Mouse (Mus musculus) spleen, adult 2 months (tissue): ENCODE results near the gene Kif16b. TPM values are rescaled to one million over a fixed set of nuclear protein-coding genes. Genes with fewer than 3 reads are reported as not detected.

ENCODE experiments used
- DNase-seq, 2 experiments: peaks; one replicate each; pipeline versions ENCODE4 v3.0.0 to v3.0.0-alpha.2; 2012 to 2021; ENCODE audit warnings: low spot score in 2 of 2, low read depth in 1 of 2
- H3K27ac ChIP-seq: fragments of 200-500 bp; 2 replicates; pipeline ENCODE4 v1.5.1; 2012; ENCODE audit warnings: low read length, inconsistent platforms; ENCODE audit not compliant: insufficient read depth
- H3K27me3 ChIP-seq: fragments of 200-500 bp; 2 replicates; pipeline ENCODE4 v1.6.1; 2012; ENCODE audit warnings: mild to moderate bottlenecking, moderate library complexity, low read length, inconsistent platforms; ENCODE audit not compliant: control insufficient read depth, insufficient read depth
- H3K36me3 ChIP-seq: fragments of 200-500 bp; 2 replicates; pipeline ENCODE4 v1.6.1; 2012; ENCODE audit warnings: mild to moderate bottlenecking, low read length, inconsistent platforms; ENCODE audit not compliant: control insufficient read depth, insufficient read depth
- H3K4me1 ChIP-seq: fragments of 200-500 bp; 2 replicates; pipeline ENCODE4 v1.6.1; 2011; ENCODE audit warnings: inconsistent platforms; ENCODE audit not compliant: control insufficient read depth, insufficient read depth, insufficient read length
- H3K4me3 ChIP-seq: fragments of 200-500 bp; 2 replicates; pipeline ENCODE4 v1.5.1; 2011; ENCODE audit warnings: mild to moderate bottlenecking, inconsistent platforms; ENCODE audit not compliant: insufficient read depth, insufficient read length; ENCODE audit errors: extremely low read depth
- CTCF ChIP-seq: fragments of 200-500 bp; IDR thresholded peaks from 2 replicates; pipeline ENCODE4 v1.5.1; 2011; ENCODE audit warnings: mild to moderate bottlenecking, inconsistent platforms; ENCODE audit not compliant: insufficient read depth, insufficient read length, insufficient replicate concordance; ENCODE audit errors: extremely low read depth
- POLR2A ChIP-seq: fragments of 200-500 bp; IDR thresholded peaks from 2 replicates; pipeline ENCODE4 v1.6.1; 2011; ENCODE audit warnings: low read depth, low read length, inconsistent platforms
- WGBS: fragments of 180-500 bp; shearing (Covaris S2); methylation state at CpG from one replicate; pipeline ENCODE4 v1.1.7; 2018; 5-methylcytosine and 5-hydroxymethylcytosine counted together
- polyA plus RNA-seq: library from polyadenylated mRNA; depleted of rRNA; stranded (reverse); fragments of >200 nt; gene quantifications from 2 replicates; pipeline ENCODE4 v1.2.3, GENCODE M21; 2012; rRNA removed

Gene Kif16b
- polyA plus RNA-seq: 4.6 and 5.6 TPM in 2 replicates

DNA sequence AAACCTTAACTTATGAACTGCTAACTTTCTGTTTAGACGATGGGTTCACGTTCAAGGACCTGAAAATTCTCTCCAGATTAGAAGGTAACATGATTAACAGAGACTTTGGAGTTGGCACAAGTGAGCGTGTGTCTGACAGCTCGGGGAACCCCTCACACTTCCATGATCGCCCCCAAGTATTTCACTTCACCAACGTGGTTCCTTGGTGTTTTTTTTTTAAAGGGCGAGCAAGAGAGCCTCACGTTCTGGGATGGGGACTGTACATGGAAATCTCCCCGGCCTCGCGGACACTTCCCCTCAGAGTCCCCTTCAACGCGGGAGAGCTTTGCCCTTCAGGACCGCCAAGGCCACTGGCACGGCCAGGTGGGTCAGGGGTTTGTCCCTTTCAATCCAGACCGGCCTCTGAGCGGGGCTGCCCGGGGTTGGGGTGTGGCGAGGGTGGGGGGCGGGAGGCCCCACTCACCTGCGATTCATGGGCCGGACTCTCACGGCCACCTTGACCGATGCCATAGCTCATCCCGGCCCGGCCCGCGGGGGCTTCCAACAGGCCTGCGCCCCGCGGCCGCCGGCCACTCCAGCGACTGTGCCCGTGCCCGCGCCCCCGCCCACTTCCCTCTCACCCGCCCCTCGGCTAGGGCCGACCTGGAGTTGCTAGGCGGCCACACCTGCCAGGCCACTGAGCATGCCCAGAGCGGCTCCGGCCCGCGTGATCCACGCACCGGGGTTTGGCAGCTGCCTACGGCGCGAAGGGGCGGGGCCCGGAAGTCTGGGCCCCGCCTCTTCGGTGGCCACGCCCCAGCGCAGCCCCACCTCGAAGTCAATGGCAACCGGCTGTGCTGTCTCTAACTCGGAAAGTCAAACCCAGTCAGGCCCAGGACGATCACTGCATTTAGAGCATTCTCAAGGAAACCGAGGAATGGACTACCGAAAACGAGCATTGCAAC lies at the start of gene Kif16b:
Gene Kif16b, minus strand, starts transcription at position 670 of the 944 bp plus-strand sequence.
- TF ChIP-seq CTCF: no peak
- TF ChIP-seq POLR2A: no peak
- under 1% methylated on average over 64 of the region's 64 CpGs for WGBS
- peak; percentile 82 to 91 for DNase-seq
- Histone ChIP-seq H3K27me3 (no peaks in the 10 kb centered on the region), H3K4me3 (peak within 1 kb of the TSS; percentile 72), H3K27ac (0 out of 2 replicates have a peak within 1 kb of the TSS, but pooled peaks have one; percentile 17), H3K36me3 (no peaks in the 10 kb centered on the region), H3K4me1 (peaks cover 10% of the 10 kb centered on the region; the same call in 1 of the 2 replicates)

DNA sequence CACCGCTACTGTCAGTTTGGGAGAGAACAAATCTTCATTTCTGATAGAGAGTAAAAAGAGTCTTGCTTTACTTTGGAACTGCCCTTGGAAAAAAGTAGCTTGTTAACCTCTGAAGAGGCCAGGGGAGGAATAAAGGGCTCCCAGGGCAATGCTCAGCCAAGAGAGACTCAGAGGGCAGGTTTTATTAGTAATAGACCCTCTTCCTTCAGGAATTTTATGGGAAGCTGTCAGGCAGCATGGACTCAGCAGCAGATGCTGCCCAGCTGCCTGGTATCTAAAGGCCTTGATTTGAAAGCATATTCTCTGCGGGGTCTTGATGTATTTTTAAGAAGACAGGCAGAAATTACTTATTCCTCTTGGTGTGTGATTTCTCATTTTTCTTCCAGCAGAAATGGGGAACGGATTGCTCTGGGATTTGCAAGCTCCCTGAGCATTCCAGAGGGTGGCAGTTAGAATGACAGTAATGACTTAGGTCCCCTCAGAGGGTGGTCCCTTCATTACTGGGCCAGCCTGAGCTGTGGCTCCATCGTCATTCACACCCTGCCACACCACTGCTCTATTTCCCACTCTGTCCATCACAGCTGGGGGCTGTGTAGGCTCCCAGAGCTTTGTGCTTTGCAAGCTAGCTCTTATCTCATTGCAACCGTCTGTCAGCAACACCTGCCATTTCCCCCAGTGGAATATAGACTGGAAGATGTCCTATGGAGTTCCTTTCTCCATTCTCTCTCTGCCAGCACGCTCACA lies 39.7 kb upstream of the Kif16b start:
- Histone ChIP-seq H3K27ac (no peak overlapping the region), H3K4me3 (no peak overlapping the region), H3K36me3 (no peaks in the 10 kb centered on the region), H3K4me1 (no peaks in the 10 kb centered on the region), H3K27me3 (no peaks in the 10 kb centered on the region)
- DNase-seq: no peak
- TF ChIP-seq CTCF: no peak
- TF ChIP-seq POLR2A: no peak
- 65% methylated on average over 6 of the region's 6 CpGs for WGBS

DNA sequence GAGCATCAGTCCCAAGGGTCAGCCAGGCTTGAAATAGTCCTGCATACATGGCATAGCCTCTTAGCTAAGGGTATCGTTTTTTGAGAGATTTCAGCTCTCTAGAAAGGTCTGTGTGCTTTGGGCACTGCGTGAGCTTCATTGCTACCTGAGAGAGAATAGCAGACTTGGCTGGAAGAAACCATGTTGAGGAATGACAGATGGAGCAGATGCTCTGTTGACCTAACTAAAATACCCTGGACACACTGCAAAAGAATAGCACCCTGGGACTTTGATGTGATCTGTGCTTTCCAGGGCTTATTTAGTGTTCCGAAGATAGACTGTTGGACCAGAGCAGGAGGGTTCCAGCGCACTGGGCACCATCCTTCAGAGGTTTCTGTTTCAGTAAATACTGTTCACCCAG lies 29.1 kb upstream of the Kif16b start:
- no peaks in the 10 kb centered on the region for H3K27me3 ChIP-seq
- no peak for DNase-seq
- H3K4me1 ChIP-seq: no peaks in the 10 kb centered on the region
- H3K36me3 ChIP-seq: no peaks in the 10 kb centered on the region
- no peak overlapping the region for H3K27ac ChIP-seq
- TF ChIP-seq POLR2A (no peak), CTCF (no peak)
- no peak overlapping the region for H3K4me3 ChIP-seq
- 83% methylated on average over 4 of the region's 4 CpGs for WGBS

DNA sequence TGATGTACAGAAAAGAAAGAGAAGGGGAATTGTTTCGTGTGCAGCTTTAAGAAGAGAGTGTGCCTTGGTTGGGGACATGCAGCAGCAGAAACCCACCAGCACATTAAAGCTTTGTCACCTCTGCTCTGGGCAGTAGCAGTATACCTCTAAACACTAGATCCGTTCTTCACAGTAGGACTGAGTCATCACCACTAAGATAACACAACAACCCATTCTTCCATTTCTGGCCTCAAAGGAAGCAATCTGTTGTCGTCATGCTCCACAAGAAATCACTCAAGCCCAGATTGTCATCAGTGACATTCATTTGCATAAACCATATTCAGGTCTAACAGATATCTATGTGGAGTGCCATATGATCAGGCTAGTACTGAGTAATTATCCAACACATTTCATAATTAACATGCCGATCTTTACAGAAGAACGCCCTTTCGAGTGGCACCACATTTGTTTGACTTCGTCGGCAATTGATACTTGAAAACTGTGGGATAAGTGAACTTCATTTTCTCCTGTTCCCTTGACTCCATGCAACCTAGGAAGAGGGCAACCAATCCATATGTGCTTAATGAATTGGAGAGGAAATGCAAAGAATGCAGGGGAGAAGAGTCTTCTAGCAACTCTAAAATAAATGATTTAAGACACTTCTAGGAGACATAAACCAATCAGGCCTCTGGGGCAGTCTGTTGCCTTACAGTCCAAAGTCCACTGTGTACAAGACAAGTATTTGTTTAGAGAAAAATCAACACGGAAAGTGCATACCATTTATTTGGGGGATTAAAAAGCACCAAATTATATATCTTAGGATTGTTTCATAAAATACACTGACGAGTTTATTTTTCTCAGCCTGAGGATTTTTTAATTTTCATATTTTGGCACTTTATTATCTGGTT lies 28.1 kb upstream of the Kif16b start:
- no peaks in the 10 kb centered on the region for H3K27me3 ChIP-seq
- TF ChIP-seq CTCF (no peak), POLR2A (no peak)
- no peak overlapping the region for H3K27ac ChIP-seq
- H3K4me3 ChIP-seq: no peak overlapping the region; the same call in 1 of the 2 replicates
- DNase-seq: no peak
- no peaks in the 10 kb centered on the region for H3K4me1 ChIP-seq
- H3K36me3 ChIP-seq: no peaks in the 10 kb centered on the region
- 81% methylated on average over 10 of the region's 10 CpGs for WGBS

DNA sequence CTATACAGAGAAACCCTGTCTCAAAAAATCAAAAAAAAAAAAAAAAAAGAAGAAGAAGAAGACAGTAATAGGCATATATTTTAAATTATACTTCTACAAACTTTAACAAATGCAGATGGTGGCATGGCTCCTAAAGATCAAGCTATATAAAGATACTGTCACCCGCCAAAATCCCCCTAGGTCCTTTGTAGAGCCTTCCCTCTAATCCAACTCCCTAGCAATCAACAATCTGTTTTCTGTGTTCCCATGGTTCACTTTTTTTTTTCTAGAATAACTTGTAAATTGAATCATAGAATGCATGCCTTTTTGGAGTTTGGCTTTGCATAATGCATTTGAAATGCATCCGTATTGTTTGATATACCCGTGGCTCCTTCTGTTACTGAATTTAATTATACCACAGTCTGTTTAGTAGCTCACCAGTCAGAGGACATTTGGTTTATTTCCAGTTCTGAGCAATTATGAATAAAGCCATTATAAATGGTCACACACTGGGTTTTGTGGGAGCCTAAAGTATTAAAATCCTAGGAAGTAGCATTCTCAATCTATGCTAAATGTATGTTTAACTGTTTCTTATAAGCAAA lies 9.6 kb upstream of the Kif16b start:
- no peaks in the 10 kb centered on the region for H3K4me1 ChIP-seq
- WGBS: 94% methylated on average over 3 of the region's 3 CpGs

DNA sequence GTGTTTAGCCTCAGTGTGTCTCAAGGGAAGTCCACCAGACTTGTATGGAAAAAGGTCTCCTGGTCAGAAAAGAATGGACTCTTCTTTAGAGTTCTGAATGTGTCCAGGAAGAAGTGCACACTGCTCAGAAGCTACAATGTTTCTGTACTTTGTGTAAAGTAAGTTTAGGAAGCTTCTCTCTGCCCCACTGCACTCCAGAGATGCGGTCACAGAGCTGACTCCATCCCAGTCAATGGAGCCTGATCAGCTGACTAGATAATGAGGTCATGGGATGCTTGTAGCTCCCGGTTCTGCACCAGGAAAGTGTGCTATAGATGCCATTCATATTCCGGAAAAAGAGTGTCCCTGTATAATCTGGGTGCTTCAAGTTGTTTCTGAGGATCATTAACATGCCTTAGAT lies 7.9 kb upstream of the Kif16b start:
- Histone ChIP-seq H3K36me3 (no peaks in the 10 kb centered on the region), H3K27me3 (no peaks in the 10 kb centered on the region), H3K27ac (no peak overlapping the region), H3K4me3 (no peak overlapping the region), H3K4me1 (no peaks in the 10 kb centered on the region; the same call in 1 of the 2 replicates)
- WGBS: 85% methylated on average over 3 of the region's 3 CpGs
- no peak for DNase-seq
- no peak for TF ChIP-seq POLR2A

More for the DNA sequence above, 9.6 kb upstream of the Kif16b start:
- Histone ChIP-seq H3K27ac (no peak overlapping the region), H3K4me3 (no peak overlapping the region), H3K36me3 (no peaks in the 10 kb centered on the region), H3K27me3 (no peaks in the 10 kb centered on the region)
- TF ChIP-seq POLR2A: no peak
- no peak for TF ChIP-seq CTCF
- no peak for DNase-seq
